In the genomic region with DNA sequence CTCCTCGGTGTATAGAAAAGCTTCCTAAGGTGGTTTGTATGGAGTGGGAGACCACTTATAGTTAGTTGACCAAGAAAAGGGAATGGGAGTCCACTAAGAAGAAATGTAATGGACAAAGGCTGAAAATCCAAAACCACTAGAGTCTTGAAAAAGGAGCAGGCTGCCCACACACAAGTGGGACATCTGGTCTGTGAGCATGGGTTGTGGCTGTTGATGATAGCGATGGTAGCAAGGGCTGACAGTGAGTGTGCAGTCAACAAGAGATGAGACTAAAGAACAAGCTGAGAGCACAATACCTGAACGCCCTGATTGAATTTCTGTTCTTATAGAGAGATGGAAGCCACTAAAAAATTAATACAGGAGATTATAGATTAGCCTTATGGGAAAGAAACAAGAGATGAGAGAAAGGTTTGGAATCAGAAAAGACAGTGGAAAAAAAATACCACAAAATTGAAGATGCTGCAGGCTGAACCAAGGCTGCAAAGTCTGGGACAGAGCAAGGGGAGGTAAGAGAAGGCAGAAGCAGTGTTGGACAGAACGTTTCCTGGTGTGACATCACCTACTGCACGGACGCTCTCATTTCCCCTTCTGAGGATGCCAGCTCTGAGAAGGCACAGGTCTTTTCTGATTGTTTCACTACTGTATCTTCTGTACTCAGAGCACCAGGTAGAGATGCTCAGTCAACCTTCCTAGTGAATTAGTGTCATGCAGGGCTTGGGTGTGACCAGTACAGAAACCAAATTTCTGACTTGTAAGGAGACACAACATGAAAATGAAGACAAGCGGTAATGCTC, we compare ENCODE assay signal across 23 mouse cellular contexts.
"Had no signal": no experiment of that assay in that cellular context is flagged by ENCODE, and none has a peak within 500 bp of the region (broad histone marks: within the 10 kb centered on the region; RNA-seq: fewer than 3 reads in every experiment).

No protein-coding gene starts in this region.

- H3K9ac ChIP-seq: heart, embryonic 12.5 days; hindbrain, embryonic 13.5 days; hindbrain, embryonic 15.5 days; intestine, embryonic 15.5 days; limb, embryonic 13.5 days; limb, embryonic 15.5 days; liver, embryonic 13.5 days; liver, embryonic 15.5 days had no signal

- H3K27me3 ChIP-seq: heart, embryonic 12.5 days; hindbrain, embryonic 15.5 days; intestine, embryonic 15.5 days; limb, embryonic 13.5 days; limb, embryonic 15.5 days; liver, embryonic 13.5 days; liver, embryonic 15.5 days had no signal

- H3K27ac ChIP-seq: gastrocnemius, adult 2 months; heart, embryonic 10.5 days; hindbrain, embryonic 13.5 days; hindbrain, embryonic 15.5 days; intestine, embryonic 15.5 days; limb, embryonic 13.5 days; limb, embryonic 15.5 days; liver, embryonic 13.5 days; liver, embryonic 15.5 days had no signal

- H3K9me3 ChIP-seq: heart, embryonic 10.5 days; heart, embryonic 12.5 days; hindbrain, embryonic 13.5 days; hindbrain, embryonic 15.5 days; intestine, embryonic 15.5 days; limb, embryonic 13.5 days; limb, embryonic 15.5 days; liver, embryonic 13.5 days; liver, embryonic 15.5 days had no signal

- H3K4me1 ChIP-seq: heart, embryonic 10.5 days; heart, embryonic 12.5 days; intestine, embryonic 15.5 days; limb, embryonic 13.5 days; limb, embryonic 15.5 days; liver, embryonic 13.5 days; liver, embryonic 15.5 days had no signal

- DNase-seq: gastrocnemius, adult 2 months; gastrocnemius, postnatal 10 days; gastrocnemius, postnatal 25 days; heart, adult 18-20 months; heart, postnatal 10 days; heart, postnatal 4 days; kidney, adult 18-20 months; kidney, adult 8-10 months; kidney, postnatal 10 days; kidney, postnatal 36 days; layer of hippocampus, postnatal 36 days; left cerebral cortex, postnatal 4 days; liver, embryonic 13.5 days had no signal

- H3K4me2 ChIP-seq: heart, embryonic 12.5 days; hindbrain, embryonic 13.5 days; hindbrain, embryonic 15.5 days; intestine, embryonic 15.5 days; limb, embryonic 13.5 days; limb, embryonic 15.5 days; liver, embryonic 13.5 days; liver, embryonic 15.5 days had no signal

- ATAC-seq: inflammation-experienced regulatory T-cells, adult 6 months; intestine, embryonic 15.5 days; intestine, postnatal 0 days had no signal

- H3K4me3 ChIP-seq: gastrocnemius, adult 2 months; heart, embryonic 10.5 days; heart, embryonic 12.5 days; hindbrain, embryonic 13.5 days; hindbrain, embryonic 15.5 days; intestine, embryonic 15.5 days; limb, embryonic 13.5 days; limb, embryonic 15.5 days; liver, embryonic 13.5 days; liver, embryonic 15.5 days had no signal

- H3K36me3 ChIP-seq: heart, embryonic 10.5 days; heart, embryonic 12.5 days; hindbrain, embryonic 13.5 days; hindbrain, embryonic 15.5 days; intestine, embryonic 15.5 days; limb, embryonic 13.5 days; limb, embryonic 15.5 days; liver, embryonic 13.5 days; liver, embryonic 15.5 days had no signal
